Mouse (Mus musculus) lung, embryonic 15.5 days (tissue): ENCODE results near the gene Otud3. TPM values are rescaled to one million over a fixed set of nuclear protein-coding genes. Genes with fewer than 3 reads are reported as not detected.
A peak's percentile ranks its signal among the peaks of the same experiment; 100 is the strongest.
"Not testable (repeated sequence)": the region's sequence is repeated elsewhere in the genome, so short reads cannot be mapped to it uniquely, and the experiment has no call there.

Experiments used
- ATAC-seq: fragments of 200-750 bp; cut with Nextera tagmentation; 2 replicates; pipeline ENCODE4 v1.8.0; 2017; ENCODE audit warnings: moderate number of reproducible peaks, borderline replicate concordance; ENCODE audit not compliant: low FRiP score, low TSS enrichment; ENCODE audit errors: extremely low read depth
- H3K27ac ChIP-seq: fragments of 300-500 bp; sonication (generic); 2 replicates; pipeline ENCODE4 v1.5.1; 2015; ENCODE audit warnings: moderate library complexity, mild to moderate bottlenecking, inconsistent platforms
- H3K27me3 ChIP-seq: fragments of 300-500 bp; sonication (generic); 2 replicates; pipeline ENCODE4 v1.6.1; 2015; ENCODE audit warnings: inconsistent platforms
- H3K36me3 ChIP-seq: fragments of 300-500 bp; sonication (generic); 2 replicates; pipeline ENCODE4 v1.6.1; 2015; ENCODE audit warnings: inconsistent platforms
- H3K4me1 ChIP-seq: fragments of 300-500 bp; sonication (generic); 2 replicates; pipeline ENCODE4 v1.6.1; 2015; ENCODE audit warnings: inconsistent platforms
- H3K4me2 ChIP-seq: fragments of 300-500 bp; sonication (generic); 2 replicates; pipeline ENCODE4 v1.6.1; 2015; ENCODE audit warnings: inconsistent platforms, mild to moderate bottlenecking, moderate library complexity
- H3K4me3 ChIP-seq: fragments of 300-500 bp; sonication (generic); 2 replicates; pipeline ENCODE4 v1.5.1; 2015; ENCODE audit warnings: mild to moderate bottlenecking, inconsistent platforms
- H3K9ac ChIP-seq: fragments of 300-500 bp; sonication (generic); 2 replicates; pipeline ENCODE4 v1.6.1; 2015; ENCODE audit warnings: inconsistent platforms
- H3K9me3 ChIP-seq: fragments of 300-500 bp; sonication (generic); 2 replicates; pipeline ENCODE4 v1.6.1; 2016; ENCODE audit warnings: inconsistent platforms
- WGBS: fragments of 180-500 bp; shearing (Covaris S2); methylation state at CpG from one replicate; pipeline ENCODE4 v1.1.7; 2015; 5-methylcytosine and 5-hydroxymethylcytosine counted together
- polyA plus RNA-seq: library from polyadenylated mRNA; unstranded; fragments of >200 nt; fragmentation: Nextera tagmentation; extraction: Ambion mirVana; gene quantifications from 2 replicates; pipeline ENCODE4 v1.2.1, GENCODE M21; 2015

Otud3 gene
- polyA plus RNA-seq, 1 experiment from 2014 or later, result 3.7 TPM

- 61% methylated on average over 3 of the region's 3 CpGs for WGBS
- no peak overlapping the region for H3K4me2 ChIP-seq
- no peak overlapping the region for H3K27ac ChIP-seq
- no peaks in the 10 kb centered on the region for H3K36me3 ChIP-seq
- H3K4me1 ChIP-seq, result peaks cover 12% of the 10 kb centered on the region; the same call in 1 of the 2 replicates
- H3K9ac ChIP-seq, result no peak overlapping the region
- ATAC-seq, result no peak
- no peak overlapping the region for H3K4me3 ChIP-seq
- no peaks in the 10 kb centered on the region for H3K27me3 ChIP-seq
- no peaks in the 10 kb centered on the region for H3K9me3 ChIP-seq
Observed at GRCm38 (mm10) chr4:138933862-138934261, 20.1 kb upstream of the Otud3 start.

- Histone ChIP-seq H3K27ac (no peak overlapping the region), H3K4me1 (peaks cover 6% of the 10 kb centered on the region; the same call in 1 of the 2 replicates), H3K9ac (no peak overlapping the region), H3K4me3 (no peak overlapping the region), H3K36me3 (no peaks in the 10 kb centered on the region), H3K27me3 (no peaks in the 10 kb centered on the region; the same call in 1 of the 2 replicates), H3K4me2 (no peak overlapping the region), H3K9me3 (no peaks in the 10 kb centered on the region)
- WGBS, result 32% methylated on average over 2 of the region's 2 CpGs
- no peak for ATAC-seq
Observed at GRCm38 (mm10) chr4:138925561-138925960, 11.8 kb upstream of the Otud3 start.

- WGBS, result 1% methylated on average over 11 of the region's 11 CpGs
Observed at GRCm38 (mm10) chr4:138922131-138922459, 8.3 kb upstream of the Otud3 start.

GRCm38 (mm10) chr4:138921254-138922130, 7.7 kb upstream of the Otud3 start:
- H3K27me3 ChIP-seq, result no peaks in the 10 kb centered on the region; the same call in 1 of the 2 replicates
- peak; percentile 23; the same call in 1 of the 2 replicates for ATAC-seq
- no peaks in the 10 kb centered on the region for H3K36me3 ChIP-seq
- no peak overlapping the region for H3K4me3 ChIP-seq
- no peak overlapping the region for H3K9ac ChIP-seq
- H3K9me3 ChIP-seq, result no peaks in the 10 kb centered on the region
- H3K4me1 ChIP-seq, result peaks cover 6% of the 10 kb centered on the region; the same call in 1 of the 2 replicates
- H3K4me2 ChIP-seq, result peak overlapping the region; percentile 51
- H3K27ac ChIP-seq, result no peak overlapping the region
- 34% methylated on average over 20 of the region's 20 CpGs for WGBS

More at GRCm38 (mm10) chr4:138922131-138922459, 8.3 kb upstream of the Otud3 start:
- Histone ChIP-seq H3K4me3 (no peak overlapping the region), H3K9me3 (no peaks in the 10 kb centered on the region), H3K4me2 (peak overlapping the region; percentile 51), H3K36me3 (no peaks in the 10 kb centered on the region), H3K27me3 (no peaks in the 10 kb centered on the region; the same call in 1 of the 2 replicates), H3K9ac (no peak overlapping the region), H3K4me1 (peaks cover 6% of the 10 kb centered on the region; the same call in 1 of the 2 replicates), H3K27ac (no peak overlapping the region)
- peak; percentile 75 for ATAC-seq

GRCm38 (mm10) chr4:138917282-138917681, 3.5 kb upstream of the Otud3 start:
- H3K9ac ChIP-seq, result no peak overlapping the region
- H3K27ac ChIP-seq, result no peak overlapping the region
- WGBS, result 82% methylated on average over 9 of the region's 9 CpGs
- ATAC-seq, result no peak
- H3K36me3 ChIP-seq, result no peaks in the 10 kb centered on the region
- no peak overlapping the region for H3K4me2 ChIP-seq
- H3K4me1 ChIP-seq, result peaks cover 15% of the 10 kb centered on the region
- H3K4me3 ChIP-seq, result no peak overlapping the region
- no peaks in the 10 kb centered on the region for H3K27me3 ChIP-seq
- no peaks in the 10 kb centered on the region for H3K9me3 ChIP-seq

- Histone ChIP-seq H3K27ac (no peak overlapping the region), H3K9me3 (no peaks in the 10 kb centered on the region), H3K9ac (peak overlapping the region; percentile 69), H3K36me3 (0 out of 2 replicates have a peak, but pooled peaks cover 7% of the 10 kb centered on the region), H3K4me3 (peak overlapping the region; percentile 80), H3K4me1 (peaks cover 9% of the 10 kb centered on the region), H3K4me2 (peak overlapping the region; percentile 89), H3K27me3 (no peaks in the 10 kb centered on the region)
- under 1% methylated on average over 52 of the region's 52 CpGs for WGBS
- peak; percentile 51 for ATAC-seq
Observed at GRCm38 (mm10) chr4:138913141-138913787, 481 bp downstream of the Otud3 start.

- Histone ChIP-seq H3K9me3 (no peaks in the 10 kb centered on the region), H3K36me3 (peaks cover 68% of the 10 kb centered on the region), H3K27me3 (no peaks in the 10 kb centered on the region), H3K9ac (no peak overlapping the region), H3K4me3 (no peak overlapping the region), H3K27ac (no peak overlapping the region), H3K4me1 (no peaks in the 10 kb centered on the region), H3K4me2 (no peak overlapping the region)
- ATAC-seq, result no peak
- WGBS, result 93% methylated on average over 18 of the region's 18 CpGs
Observed at GRCm38 (mm10) chr4:138905624-138906337, 8.0 kb downstream of the Otud3 start.

- no peak overlapping the region for H3K4me3 ChIP-seq
- no peaks in the 10 kb centered on the region for H3K27me3 ChIP-seq
- no peak for ATAC-seq
- H3K9me3 ChIP-seq, result no peaks in the 10 kb centered on the region
- no peaks in the 10 kb centered on the region for H3K4me1 ChIP-seq
- no peak overlapping the region for H3K4me2 ChIP-seq
- peaks cover 56% of the 10 kb centered on the region for H3K36me3 ChIP-seq
- WGBS, result 66% methylated on average over 7 of the region's 7 CpGs
- H3K27ac ChIP-seq, result no peak overlapping the region
- no peak overlapping the region for H3K9ac ChIP-seq
Observed at GRCm38 (mm10) chr4:138899361-138899760, 14.4 kb downstream of the Otud3 start.

- H3K4me1 ChIP-seq, H3K9ac ChIP-seq, H3K27ac ChIP-seq, ATAC-seq, H3K27me3 ChIP-seq, H3K4me3 ChIP-seq, H3K9me3 ChIP-seq, H3K4me2 ChIP-seq: not testable (repeated sequence)
- WGBS, result 79% methylated on average over 11 of the region's 11 CpGs
- H3K36me3 ChIP-seq, result peaks cover 29% of the 10 kb centered on the region
Observed at GRCm38 (mm10) chr4:138893789-138894188, 20.0 kb downstream of the Otud3 start.

- no peak overlapping the region for H3K27ac ChIP-seq
- H3K4me3 ChIP-seq, result no peak overlapping the region
- no peaks in the 10 kb centered on the region for H3K27me3 ChIP-seq
- ATAC-seq, result no peak
- H3K36me3 ChIP-seq, result peaks cover 22% of the 10 kb centered on the region
- no peaks in the 10 kb centered on the region for H3K9me3 ChIP-seq
- H3K9ac ChIP-seq, result no peak overlapping the region
- 74% methylated on average over 6 of the region's 6 CpGs for WGBS
- no peak overlapping the region for H3K4me2 ChIP-seq
- H3K4me1 ChIP-seq, result peaks cover 6% of the 10 kb centered on the region; the same call in 1 of the 2 replicates
Observed at GRCm38 (mm10) chr4:138892655-138893054, 21.1 kb downstream of the Otud3 start.

- no peak overlapping the region for H3K4me2 ChIP-seq
- H3K27ac ChIP-seq, result no peak overlapping the region
- peaks cover 4% of the 10 kb centered on the region; the same call in 1 of the 2 replicates for H3K36me3 ChIP-seq
- ATAC-seq, result no peak
- H3K4me3 ChIP-seq, result no peak overlapping the region
- H3K9ac ChIP-seq, result no peak overlapping the region
- H3K4me1 ChIP-seq, result peaks cover 6% of the 10 kb centered on the region; the same call in 1 of the 2 replicates
- no peaks in the 10 kb centered on the region for H3K27me3 ChIP-seq
- WGBS, result 41% methylated on average over 8 of the region's 8 CpGs
- H3K9me3 ChIP-seq, result no peaks in the 10 kb centered on the region
Observed at GRCm38 (mm10) chr4:138889635-138890034, 24.1 kb downstream of the Otud3 start.
